Mouse (Mus musculus): ENCODE data around the gene Wbp1.

Gene Wbp1

DNA sequence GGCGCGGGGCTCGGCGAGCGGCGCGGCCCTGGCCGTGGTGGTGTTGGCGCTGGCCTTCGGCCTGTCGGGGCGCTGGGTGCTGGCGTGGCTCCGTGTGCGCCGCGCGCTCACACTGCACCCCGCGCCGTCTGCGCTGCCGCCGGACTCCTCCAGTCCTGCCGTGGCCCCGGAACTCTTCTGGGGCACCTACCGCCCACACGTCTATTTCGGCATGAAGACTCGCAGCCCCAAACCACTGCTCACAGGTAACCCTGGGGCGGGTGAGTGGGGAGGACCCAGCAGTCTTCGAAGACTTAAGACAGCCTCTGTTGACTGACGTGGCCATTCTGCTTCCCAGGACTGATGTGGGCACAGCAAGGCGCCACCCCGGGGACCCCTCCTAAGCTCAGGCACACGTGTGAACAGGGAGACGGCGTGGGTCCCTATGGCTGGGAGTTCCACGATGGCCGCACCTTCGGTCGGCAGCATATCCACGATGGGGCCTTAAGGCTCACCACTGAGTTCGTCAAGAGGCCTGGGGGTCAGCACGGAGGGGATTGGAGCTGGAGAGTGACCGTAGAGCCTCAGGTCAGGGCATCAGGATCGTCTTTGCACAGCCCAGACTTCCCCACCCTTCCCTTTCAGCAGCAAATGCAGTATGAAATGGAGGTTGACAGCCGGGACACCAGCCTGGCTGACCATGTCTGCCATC, 5.5 kb downstream of the Wbp1 start:
- no peak for DNase-seq

- peak; percentile 95 to 98 for DNase-seq
These were observed 6.2 kb downstream of the Wbp1 start, which contains the start of gene Mogs for GRCm38 (mm10) chr6:83115011-83115671. Gene Mogs, plus strand, starts transcription at chr6:83115496.

GRCm38 (mm10) chr6:83111510-83112136, 9.7 kb downstream of the Wbp1 start:
- DNase-seq: no peak

DNA sequence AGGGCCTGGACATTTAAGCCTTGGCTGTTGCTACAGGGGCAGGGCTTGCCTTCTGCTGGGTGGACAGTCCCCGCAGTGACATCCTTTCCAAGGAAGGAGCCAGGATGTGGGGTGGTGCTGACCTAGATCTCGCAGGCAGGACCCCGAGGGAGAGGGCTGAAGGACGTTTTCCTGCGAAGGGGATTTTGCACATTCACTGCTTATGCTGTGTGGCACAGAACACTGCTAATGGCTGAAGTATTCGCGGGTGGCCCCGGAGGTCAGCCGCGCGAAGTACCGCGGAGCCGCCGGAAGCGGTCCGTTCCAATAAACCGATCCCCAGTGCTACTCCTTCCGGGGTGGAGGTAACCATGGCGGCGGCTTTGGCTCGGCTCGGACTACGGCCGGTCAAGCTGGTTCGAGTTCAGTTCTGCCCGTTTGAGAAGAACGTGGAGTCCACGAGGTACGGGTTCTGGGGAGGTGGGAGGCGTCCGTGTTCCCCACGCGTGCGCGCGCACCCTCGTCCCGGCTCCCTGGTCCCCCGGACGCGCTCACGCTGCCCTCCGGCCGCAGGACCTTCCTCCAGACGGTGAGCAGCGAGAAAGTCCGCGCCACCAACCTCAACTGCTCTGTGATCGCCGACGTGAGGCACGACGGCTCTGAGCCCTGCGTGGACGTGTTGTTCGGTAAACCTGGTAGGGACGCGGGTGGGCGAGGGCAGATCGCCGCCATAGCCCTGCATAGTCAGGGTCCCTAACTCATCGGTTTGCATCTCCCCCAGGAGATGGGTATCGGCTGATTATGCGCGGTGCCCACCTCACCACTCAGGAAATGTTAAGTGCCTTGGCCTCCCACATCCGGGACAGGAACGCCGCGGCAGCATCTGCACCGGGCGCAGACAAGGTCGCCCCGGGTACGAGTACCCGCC, 12.3 kb downstream of the Wbp1 start, which contains the start of gene Mrpl53:
Gene Mrpl53, plus strand, starts transcription at position 279 of the 907 bp plus-strand sequence.
- DNase-seq: peak; percentile 83 to 90

- DNase-seq: peak; percentile 81 to 94
These were observed 13.6 kb downstream of the Wbp1 start for GRCm38 (mm10) chr6:83107566-83108400.

DNA sequence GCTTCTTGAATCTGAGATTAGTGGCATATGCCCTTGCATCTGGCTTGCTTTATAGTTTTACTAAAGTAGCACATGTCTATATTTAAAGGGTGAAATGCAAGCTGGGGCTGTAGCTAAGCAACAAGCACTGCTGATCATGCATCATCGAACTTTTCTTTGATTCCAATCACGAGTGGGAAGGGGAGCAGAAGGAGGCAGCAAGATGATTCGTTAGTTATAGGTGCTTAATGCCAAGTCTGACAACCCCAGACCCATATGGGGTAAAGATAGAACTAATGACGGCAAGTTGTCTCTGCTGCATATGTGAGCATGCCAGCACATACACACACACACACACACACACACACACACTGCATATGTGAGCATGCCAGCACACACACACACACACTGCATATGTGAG, 17.2 kb downstream of the Wbp1 start:
- no peak for DNase-seq

GRCm38 (mm10) chr6:83103130-83103650, 18.2 kb downstream of the Wbp1 start:
- DNase-seq: no peak

- DNase-seq: peak; percentile 63 to 78
These were observed 19.4 kb downstream of the Wbp1 start for GRCm38 (mm10) chr6:83101688-83102556.

DNA sequence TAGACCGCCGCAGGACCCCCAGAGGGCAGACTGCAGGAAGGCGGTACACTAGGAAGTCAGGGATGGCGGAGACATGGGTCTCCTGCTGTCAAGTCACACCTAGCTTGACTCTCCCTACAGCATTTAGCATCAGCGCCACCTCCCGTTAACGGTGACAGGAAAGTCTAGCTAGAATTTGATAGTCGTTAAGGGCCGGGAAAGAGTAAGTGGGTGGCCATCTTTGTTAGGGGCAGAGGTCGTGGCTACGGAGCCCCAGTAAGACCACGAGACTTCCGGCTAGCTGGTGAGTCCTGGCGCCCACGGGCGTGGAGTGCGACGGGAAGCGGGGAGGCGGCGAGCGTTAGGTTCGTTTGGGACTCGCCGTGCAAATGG, 20.1 kb downstream of the Wbp1 start, which contains the start of the genes Ccdc142 and Gm42688:
Gene Ccdc142, plus strand, starts transcription at position 286 of the 372 bp plus-strand sequence.
Gene Gm42688, plus strand, starts transcription at position 302 of the 372 bp plus-strand sequence.
- DNase-seq: peak; percentile 94 to 95

GRCm38 (mm10) chr6:83098411-83098810, 22.9 kb downstream of the Wbp1 start:
- peak; percentile 62 to 81 for DNase-seq

DNA sequence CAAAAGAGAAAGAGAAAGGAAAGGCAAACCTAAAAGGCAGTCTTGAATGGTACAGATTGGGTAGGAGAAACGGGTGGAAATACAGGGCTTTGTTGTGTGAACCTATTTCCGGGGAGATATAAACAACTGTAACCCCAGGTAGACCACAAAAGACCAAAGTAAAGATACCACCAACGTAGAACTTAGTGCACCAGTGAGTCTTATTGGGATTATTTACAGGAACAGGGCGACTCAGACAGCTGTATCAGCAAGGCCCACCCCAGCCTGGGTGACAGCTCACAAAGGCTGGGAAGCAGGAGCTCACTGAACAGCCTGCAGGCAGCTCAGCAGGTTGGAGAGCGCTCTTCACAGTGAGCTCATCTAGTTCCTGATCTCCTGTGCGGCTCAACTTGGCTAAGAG, 25.4 kb downstream of the Wbp1 start:
- DNase-seq: no peak

GRCm38 (mm10) chr6:83092416-83093127, 28.8 kb downstream of the Wbp1 start:
- DNase-seq: peak; percentile 35 to 71

DNA sequence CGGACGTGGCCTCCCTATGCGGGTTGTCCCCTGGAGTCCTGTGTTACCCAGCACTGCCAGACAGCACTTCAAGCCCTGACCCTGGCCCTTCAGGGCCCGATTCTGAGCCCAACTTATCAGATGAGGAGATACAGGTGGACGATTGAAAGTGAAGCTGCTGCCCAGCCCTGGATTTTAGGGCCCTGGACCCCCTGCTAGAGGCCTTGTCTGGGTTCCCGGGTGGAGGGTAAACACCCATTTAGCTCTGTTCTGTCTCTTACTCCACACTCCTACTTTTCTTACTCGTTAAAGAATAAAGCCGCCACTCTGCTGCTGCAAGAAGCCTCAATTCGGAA, 33.5 kb downstream of the Wbp1 start:
- DNase-seq: no peak

GRCm38 (mm10) chr6:83087205-83087925, 34.0 kb downstream of the Wbp1 start:
- peak; percentile 47 to 68 for DNase-seq

GRCm38 (mm10) chr6:83086121-83087035, 35.0 kb downstream of the Wbp1 start, which contains the start of gene Lbx2:
Gene Lbx2, plus strand, starts transcription at chr6:83086367.
- DNase-seq: peak in 1 of 2 experiments; percentile 25

- peak; percentile 14 to 36 for DNase-seq
These were observed 36.9 kb downstream of the Wbp1 start for GRCm38 (mm10) chr6:83084477-83084876.

GRCm38 (mm10) chr6:83083497-83083896, 37.9 kb downstream of the Wbp1 start:
- DNase-seq: no peak

DNA sequence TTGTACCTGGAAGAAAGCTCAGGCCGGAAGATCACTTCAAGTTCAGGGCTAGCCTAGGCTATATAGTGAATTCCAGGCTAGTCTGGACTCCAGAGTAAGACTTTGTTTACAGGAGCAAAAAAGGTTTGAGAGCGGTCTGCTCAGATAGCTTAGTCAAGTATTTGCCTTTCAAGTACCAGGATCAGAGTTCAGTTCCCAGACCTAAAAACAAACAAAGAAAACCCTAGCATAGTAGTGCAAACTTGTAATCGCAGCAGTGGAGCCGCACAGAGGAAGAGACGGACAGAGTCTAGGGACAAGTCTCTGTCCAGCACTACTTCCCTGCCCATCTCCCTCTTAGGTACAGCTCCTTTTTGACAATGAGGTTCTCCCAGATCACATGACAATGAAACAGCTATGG, 41.1 kb downstream of the Wbp1 start:
- DNase-seq: no peak

Data from kidney, postnatal 36 days (tissue).